Mouse (Mus musculus) testis, adult 2 months (tissue): Measurements from ENCODE around the gene Tmem79.

Experiments used
- CTCF ChIP-seq: fragments of 200-500 bp; IDR thresholded peaks from 2 replicates; pipeline ENCODE4 v1.5.1; 2012; ENCODE audit warnings: low read depth, mild to moderate bottlenecking, inconsistent platforms, low read length, moderate library complexity; ENCODE audit not compliant: control insufficient read depth, insufficient read depth, insufficient replicate concordance
- POLR2A ChIP-seq: fragments of 200-500 bp; IDR thresholded peaks from 2 replicates; pipeline ENCODE4 v1.6.1; 2012; ENCODE audit warnings: low read depth, mild to moderate bottlenecking, inconsistent platforms, low read length, moderate library complexity; ENCODE audit not compliant: control insufficient read depth

- no peak for TF ChIP-seq CTCF
- no peak for TF ChIP-seq POLR2A
Observed at GRCm38 (mm10) chr3:88384364-88384763, 48.4 kb upstream of the Tmem79 start, which contains the start of gene Bglap.
